ENCODE assay signal across 14 mouse cellular contexts in genomic region chr5:108246314-108246765, GRCm38 (mm10). TPM values are rescaled to one million over a fixed set of nuclear protein-coding genes. Genes with fewer than 3 reads are reported as not detected.
DNase-seq lines count a peak whose midpoint lies in the region; ATAC-seq and TF ChIP-seq lines count a peak whose summit lies in the region.
"Had no signal": no experiment of that assay in that cellular context is flagged by ENCODE, and none has a peak within 500 bp of the region (broad histone marks: within the 10 kb centered on the region; RNA-seq: fewer than 3 reads in every experiment).

No protein-coding gene starts in this region.

- no peak overlapping the region for H3K4me2 ChIP-seq in kidney, embryonic 15.5 days
- H3K4me2 ChIP-seq: liver, embryonic 15.5 days had no signal

- H3K9me3 ChIP-seq in kidney, embryonic 15.5 days (replicated peaks) = no peaks in the 10 kb centered on the region
- H3K9me3 ChIP-seq: hindbrain, embryonic 10.5 days; liver, embryonic 15.5 days had no signal

- no peaks in the 10 kb centered on the region for H3K4me1 ChIP-seq in kidney, adult 2 months (ENCODE audit: control insufficient read depth, insufficient read depth, low read length)
- no peaks in the 10 kb centered on the region for H3K4me1 ChIP-seq in kidney, embryonic 15.5 days
- H3K4me1 ChIP-seq in heart, adult 2 months (ENCODE audit: control insufficient read depth, insufficient read depth, low read length) = no peaks in the 10 kb centered on the region
- H3K4me1 ChIP-seq: hindbrain, embryonic 10.5 days; liver, embryonic 15.5 days had no signal

- H3K4me3 ChIP-seq in kidney, adult 2 months (ENCODE audit: insufficient read depth, low read depth, low read length) = no peak overlapping the region
- H3K4me3 ChIP-seq in kidney, embryonic 15.5 days (replicated peaks) = no peak overlapping the region
- no peak overlapping the region for H3K4me3 ChIP-seq in heart, adult 2 months
- H3K4me3 ChIP-seq: hindbrain, embryonic 10.5 days; liver, embryonic 15.5 days had no signal

- no peak overlapping the region for H3K9ac ChIP-seq in kidney, embryonic 15.5 days
- no peak overlapping the region for H3K9ac ChIP-seq in heart, adult 2 months (ENCODE audit: low read depth, low read length)
- H3K9ac ChIP-seq: liver, embryonic 15.5 days had no signal

- TF ChIP-seq CTCF in kidney, adult 2 months (conservative IDR thresholded peaks at IDR 0.05; ENCODE audit: insufficient read depth, insufficient read length, low read depth, low read length) = no peak
- TF ChIP-seq CTCF in heart, adult 2 months (IDR thresholded peaks at IDR 0.05) = no peak

- no peaks in the 10 kb centered on the region for H3K79me2 ChIP-seq in heart, adult 2 months (replicated peaks; ENCODE audit: control insufficient read depth, insufficient read depth, low read length)

- intact Hi-C loops in left cerebral cortex, postnatal 4 days (cut with DNase I) = no loop called here
- intact Hi-C loops in heart, adult 2 months (cut with DNase I) = no loop called here

- TF ChIP-seq POLR2A in kidney, adult 2 months (IDR thresholded peaks at IDR 0.05; ENCODE audit: low read depth, low read length) = no peak
- TF ChIP-seq POLR2A in heart, adult 2 months (IDR thresholded peaks at IDR 0.05; ENCODE audit: insufficient read depth, low read depth, low read length) = no peak

- 26% methylated on average over 3 of the region's 3 CpGs for WGBS in kidney, adult 2 months
- 36% methylated on average over 3 of the region's 3 CpGs for WGBS in kidney, embryonic 15.5 days
- 40% methylated on average over 3 of the region's 3 CpGs for WGBS in heart, adult 2 months

- no peaks in the 10 kb centered on the region for H3K27me3 ChIP-seq in kidney, adult 2 months (replicated peaks; ENCODE audit: control insufficient read depth, insufficient read depth, low read length)
- no peaks in the 10 kb centered on the region for H3K27me3 ChIP-seq in kidney, embryonic 15.5 days
- no peaks in the 10 kb centered on the region for H3K27me3 ChIP-seq in heart, adult 2 months (ENCODE audit: control insufficient read depth, insufficient read depth, low read length)

- no peak for ATAC-seq in kidney, embryonic 15.5 days (replicated peaks; ENCODE audit: low FRiP score)
- ATAC-seq: midbrain, embryonic 16.5 days had no signal

- no peaks in the 10 kb centered on the region for H3K36me3 ChIP-seq in kidney, adult 2 months (ENCODE audit: control insufficient read depth, insufficient read depth, low read length)
- no peaks in the 10 kb centered on the region for H3K36me3 ChIP-seq in kidney, embryonic 15.5 days
- H3K36me3 ChIP-seq in heart, adult 2 months (ENCODE audit: control insufficient read depth, insufficient read depth, low read length) = no peaks in the 10 kb centered on the region
- H3K36me3 ChIP-seq: hindbrain, embryonic 10.5 days; liver, embryonic 15.5 days had no signal

- TF ChIP-seq EP300 in heart, adult 2 months (IDR thresholded peaks at IDR 0.05; ENCODE audit: insufficient read depth, low read depth, low read length) = no peak

- DNase-seq in kidney, adult 2 months = peak; percentile 9
- peak; percentile 58 for DNase-seq in 416B (ENCODE audit: low read depth)
- DNase-seq in adrenal gland, adult 18-20 months (ENCODE audit: low spot score in 2 of 2) = peak; percentile 23 to 29
- peak; percentile 31 for DNase-seq in induced T-regulatory cell, adult 2 months (ENCODE audit: low read depth)
- DNase-seq in gastrocnemius, adult 18-20 months (ENCODE audit: low spot score) = no peak
- no peak for DNase-seq in left cerebral cortex, postnatal 4 days
- no peak for DNase-seq in heart, adult 2 months
- DNase-seq: cerebellum, adult 9-11 months; heart, adult 11 months; kidney, postnatal 14 days had no signal

- H3K27ac ChIP-seq in kidney, adult 2 months (ENCODE audit: insufficient read depth, low read depth, low read length) = no peak overlapping the region
- no peak overlapping the region for H3K27ac ChIP-seq in kidney, embryonic 15.5 days
- H3K27ac ChIP-seq in heart, adult 2 months = no peak overlapping the region
- H3K27ac ChIP-seq: hindbrain, embryonic 10.5 days; liver, embryonic 15.5 days had no signal

RNA-seq across cellular contexts. Expression of gene Dr1, which starts 22.4 kb away (rescaled TPM):
- polyA plus RNA-seq in kidney, adult 2 months (2012; rRNA removed) = 16.3 and 19.5 TPM in 2 replicates
- polyA plus RNA-seq in kidney, embryonic 15.5 days (2015; fragmentation: Nextera tagmentation; extraction: Ambion mirVana) = 45.8 and 49.3 TPM in 2 replicates
- 10 to 100 TPM; 30.1 to 33.7 TPM for total RNA-seq in adrenal gland, adult 18-20 months (2021)
- 10 to 100 TPM; 16.3 to 17.4 TPM for total RNA-seq in gastrocnemius, adult 18-20 months (2021)
- total RNA-seq in left cerebral cortex, postnatal 4 days (2021) = 10 to 100 TPM; 33.1 to 37.3 TPM
- 10 to 100 TPM; 19.9 to 20.3 TPM for total RNA-seq in heart, adult 2 months (2021)
- 9.0 and 13.1 TPM in 2 replicates for polyA plus RNA-seq in heart, adult 2 months (2012; rRNA removed)

Comparison
In these comparisons a context has a peak if more than half of its experiments do, and no peak if none do; other contexts are left out.
1. DNase-seq: peak in kidney, adult 2 months (single experiment), 416B (single experiment), adrenal gland, adult 18-20 months (2 of 2) and induced T-regulatory cell, adult 2 months (single experiment); none in gastrocnemius, adult 18-20 months (single experiment), left cerebral cortex, postnatal 4 days (single experiment) and heart, adult 2 months (0 of 2).